Mouse (Mus musculus): ENCODE data around the gene Slc35d1.

- TF ChIP-seq GATA1 (IDR thresholded peaks at IDR 0.05; ENCODE audit: borderline replicate concordance, low read length) (no peak), CTCF (IDR thresholded peaks at IDR 0.05; ENCODE audit: low read depth, low read length) (no peak), POLR2AphosphoS5 (IDR thresholded peaks at IDR 0.05; ENCODE audit: insufficient replicate concordance, low read depth, low read length) (no peak), GATA2 (IDR thresholded peaks at IDR 0.05; ENCODE audit: borderline replicate concordance, low read depth, low read length) (no peak)
These were observed 17.2 kb upstream of the Slc35d1 start for GRCm38 (mm10) chr4:103232156-103232555.

Measured in G1E (cell line).